Mouse (Mus musculus): Measurements from ENCODE around the gene Galk1. TPM values are rescaled to one million over a fixed set of nuclear protein-coding genes. Genes with fewer than 3 reads are reported as not detected.
"Not testable (repeated sequence)": the region's sequence is repeated elsewhere in the genome, so short reads cannot be mapped to it uniquely, and the experiment has no call there.

Galk1 gene
- polyA plus RNA-seq, 1 experiment from 2014 or later: 100 TPM

DNA sequence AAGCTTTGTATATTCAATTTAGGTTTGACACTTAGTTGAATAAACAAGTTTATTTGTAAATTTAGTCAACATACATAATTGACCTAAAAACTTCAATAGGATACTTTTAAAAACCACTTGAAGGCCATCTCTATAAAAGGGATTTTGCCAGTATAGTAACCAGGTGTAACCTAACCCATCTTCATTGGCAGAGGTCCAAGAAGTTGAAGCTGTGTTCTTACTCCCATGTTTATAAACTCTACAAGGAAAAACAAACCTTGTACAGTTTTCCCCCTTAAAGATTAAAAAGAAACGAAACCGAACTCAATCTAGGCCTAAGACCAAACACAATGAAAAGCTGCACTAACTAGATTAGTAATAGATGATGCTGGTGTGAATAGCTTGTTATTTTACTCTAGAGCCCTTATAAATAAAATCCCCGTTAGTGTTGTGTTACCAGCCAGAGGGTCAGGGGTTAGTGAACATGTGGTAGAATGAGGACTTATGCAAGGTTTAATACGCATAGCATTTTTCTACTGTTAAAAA is 9.8 kb upstream of the Galk1 start:
- in situ Hi-C loops (cut with MboI; ENCODE audit: low pct_unique_long_range_greater_than_20kb): no loop called here
- POLR2A ChIA-PET: interaction anchor here (0.8 to 1.7 kb wide), 6 partner anchors 8 to 220 kb away, joined by 3 to 5 read pairs (median 4); partner anchors contain the start of gene Unk
- no peak for TF ChIP-seq CTCF (IDR thresholded peaks at IDR 0.05)

DNA sequence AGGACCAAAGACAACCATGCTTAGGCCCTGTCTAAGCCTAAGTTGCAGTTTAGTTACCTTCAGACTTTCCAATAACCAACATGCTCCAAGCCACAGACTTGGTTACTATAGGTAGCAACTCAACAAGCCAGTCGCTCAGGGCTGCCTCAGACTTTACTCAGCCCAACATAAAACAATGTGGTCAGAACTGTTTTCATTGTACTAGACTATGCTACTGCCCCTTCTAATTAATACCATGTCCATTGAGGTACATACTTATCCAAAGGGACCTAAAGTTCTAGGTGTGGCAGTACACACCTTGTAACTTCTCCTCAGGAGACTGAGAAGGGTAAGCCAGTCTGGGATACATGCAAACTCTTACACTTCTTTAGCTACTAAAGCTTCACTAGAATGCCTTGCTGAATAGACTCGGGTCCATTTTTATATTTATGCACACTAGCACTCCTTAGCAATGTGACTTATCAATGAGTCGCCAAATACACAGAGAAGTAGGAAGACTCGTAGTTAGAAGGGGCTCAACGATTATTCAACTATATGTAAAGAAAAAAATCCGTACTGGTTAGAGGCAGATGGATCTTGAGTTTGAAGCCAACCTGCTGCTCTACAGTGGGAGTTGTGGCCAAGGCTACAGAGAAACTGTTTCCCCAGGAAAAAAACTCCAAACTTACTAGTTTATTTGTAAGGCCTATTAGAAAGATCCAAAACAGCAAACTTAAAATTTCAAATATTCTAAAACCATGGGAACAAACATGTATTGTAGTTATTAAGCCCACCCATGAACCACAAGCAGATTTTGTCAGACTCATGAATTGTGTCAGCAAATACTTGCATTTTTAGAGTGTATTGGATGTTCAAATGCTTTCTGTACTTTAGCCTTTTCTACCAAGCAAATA is 9.1 kb upstream of the Galk1 start:
- DNase-seq (ENCODE audit: low read depth, low spot score) (no peak), ATAC-seq (peak; percentile 13)
- POLR2A ChIA-PET: interaction anchor here (0.8 to 1.7 kb wide), 8 partner anchors 9 to 219 kb away, joined by 3 to 5 read pairs (median 4); partner anchors contain the start of gene Unk
- CTCF ChIA-PET: interaction anchor here (0.9 to 1.5 kb wide), 3 partner anchors 10 to 86 kb away, joined by 3 to 5 read pairs (median 3); no protein-coding TSS in a partner anchor
- in situ Hi-C loops (cut with MboI; ENCODE audit: low pct_unique_long_range_greater_than_20kb): no loop called here
- TF ChIP-seq CTCF (IDR thresholded peaks at IDR 0.05): no peak
- no peaks in the 10 kb centered on the region for H3K27me3 ChIP-seq

More for the DNA sequence above, 9.8 kb upstream of the Galk1 start:
- CTCF ChIA-PET: interaction anchor here (0.9 kb wide), 1 partner anchor 23 kb away, joined by 3 read pairs; no protein-coding TSS in a partner anchor
- no peaks in the 10 kb centered on the region for H3K27me3 ChIP-seq
- no peak for DNase-seq (ENCODE audit: low read depth, low spot score)
- ATAC-seq: no peak

DNA sequence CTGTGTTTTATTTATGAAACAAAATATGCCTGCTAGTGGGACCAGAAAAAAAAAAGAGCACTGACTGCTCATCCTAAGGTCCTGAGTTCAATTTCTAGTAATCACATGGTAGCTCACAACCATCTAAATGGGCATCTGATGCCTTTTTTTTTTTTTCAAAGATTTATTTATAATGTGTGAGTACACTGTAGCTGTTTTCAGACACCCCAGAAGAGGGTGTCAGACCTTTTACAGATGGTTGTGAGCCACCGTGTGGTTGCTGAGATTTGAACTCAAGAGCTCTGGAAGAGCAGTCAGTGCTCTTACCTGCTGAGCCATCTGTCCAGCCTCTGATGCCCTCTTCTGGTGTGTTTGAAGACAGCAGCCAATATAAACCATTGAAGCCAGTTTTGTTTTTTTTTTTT is 8.0 kb upstream of the Galk1 start:
- in situ Hi-C loops (cut with MboI; ENCODE audit: low pct_unique_long_range_greater_than_20kb): no loop called here
- no peaks in the 10 kb centered on the region for H3K27me3 ChIP-seq
- peak; percentile 69 for TF ChIP-seq CTCF (IDR thresholded peaks at IDR 0.05)
- no peak for DNase-seq (ENCODE audit: low read depth, low spot score)
- ChIA-PET CTCF (interaction anchor here (1.2 to 1.5 kb wide), 2 partner anchors 9 to 85 kb away, joined by 3 to 5 read pairs; no protein-coding TSS in a partner anchor), POLR2A (interaction anchor here (0.7 to 0.8 kb wide), 3 partner anchors 12 to 39 kb away, joined by 3 to 9 read pairs (median 4); no protein-coding TSS in a partner anchor)
- no peak for ATAC-seq

DNA sequence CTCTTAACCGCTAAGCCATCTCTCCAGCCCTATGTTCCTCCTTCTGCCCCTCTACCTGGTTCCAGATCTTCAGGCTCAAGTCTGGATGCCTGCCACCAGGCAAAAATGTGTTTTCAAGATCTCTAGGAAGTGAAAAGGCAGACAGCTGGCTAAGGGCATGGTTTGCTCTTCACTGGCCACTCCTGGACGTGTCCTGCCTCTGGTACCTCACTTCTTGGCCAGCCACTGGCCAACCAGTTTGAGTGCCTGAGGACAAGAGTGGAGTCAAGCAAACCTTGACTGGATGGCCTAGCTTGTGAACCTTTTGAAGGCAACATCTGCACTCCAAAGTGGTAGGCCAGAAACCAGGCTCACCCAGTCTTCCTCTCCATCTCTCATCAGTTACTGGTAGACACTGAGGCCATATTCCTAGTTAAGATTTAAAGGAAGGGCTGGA is 7.5 kb upstream of the Galk1 start:
- in situ Hi-C loops (cut with MboI; ENCODE audit: low pct_unique_long_range_greater_than_20kb): no loop called here
- DNase-seq (ENCODE audit: low read depth, low spot score) (no peak), ATAC-seq (peak; percentile 5)
- no peak for TF ChIP-seq CTCF (IDR thresholded peaks at IDR 0.05)
- ChIA-PET POLR2A (no interaction called here), CTCF (interaction anchor here (1.2 to 1.5 kb wide), 2 partner anchors 8 to 84 kb away, joined by 3 to 5 read pairs; no protein-coding TSS in a partner anchor)
- H3K27me3 ChIP-seq: no peaks in the 10 kb centered on the region

DNA sequence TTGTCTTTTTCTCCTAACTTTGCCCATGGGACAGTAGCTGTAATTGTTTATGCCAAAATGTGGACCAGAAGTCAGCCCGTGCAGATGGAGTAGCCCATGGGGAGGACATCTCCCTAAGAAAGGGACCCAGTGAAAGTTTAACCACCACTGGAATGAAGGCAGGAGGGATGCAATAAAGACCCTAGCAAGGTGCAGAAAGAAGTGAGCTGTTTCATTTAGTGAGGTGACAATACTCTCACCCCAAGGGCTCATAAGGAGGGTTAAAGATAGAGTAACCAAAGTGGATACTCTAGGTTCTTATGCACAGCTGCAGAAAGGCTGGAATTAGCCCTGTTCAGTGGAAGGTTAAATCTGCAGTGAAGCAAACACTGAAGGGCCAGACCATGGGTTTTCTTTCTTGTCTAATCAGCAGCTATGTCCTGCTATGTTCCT is 6.9 kb upstream of the Galk1 start:
- no peaks in the 10 kb centered on the region for H3K27me3 ChIP-seq
- POLR2A ChIA-PET: no interaction called here
- CTCF ChIA-PET: no interaction called here
- TF ChIP-seq CTCF (IDR thresholded peaks at IDR 0.05): no peak
- in situ Hi-C loops (cut with MboI; ENCODE audit: low pct_unique_long_range_greater_than_20kb): no loop called here
- ATAC-seq (peak; percentile 0), DNase-seq (ENCODE audit: low read depth, low spot score) (no peak)

DNA sequence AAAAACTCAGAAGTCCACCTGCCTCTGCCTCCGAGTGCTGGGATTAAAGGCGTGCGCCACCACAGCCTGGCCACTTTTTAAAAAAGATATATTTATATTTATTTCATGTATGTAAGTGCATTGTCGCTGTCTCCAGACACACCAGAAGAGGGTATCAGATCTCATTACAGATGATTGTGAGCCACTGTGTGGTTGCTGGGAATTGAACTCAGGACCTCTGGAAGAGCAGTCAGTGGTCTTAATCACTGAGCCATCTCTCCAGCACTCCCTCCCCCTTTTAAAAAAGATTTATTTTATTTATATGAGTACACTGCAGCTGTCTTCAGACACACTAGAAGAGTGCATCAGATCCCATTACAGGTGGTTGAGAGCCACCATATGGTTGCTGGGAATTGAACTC is 6.3 kb upstream of the Galk1 start:
- CTCF ChIA-PET; in situ Hi-C loops (cut with MboI; ENCODE audit: low pct_unique_long_range_greater_than_20kb); H3K27me3 ChIP-seq; POLR2A ChIA-PET; ATAC-seq; DNase-seq (ENCODE audit: low read depth, low spot score): not testable (repeated sequence)

DNA sequence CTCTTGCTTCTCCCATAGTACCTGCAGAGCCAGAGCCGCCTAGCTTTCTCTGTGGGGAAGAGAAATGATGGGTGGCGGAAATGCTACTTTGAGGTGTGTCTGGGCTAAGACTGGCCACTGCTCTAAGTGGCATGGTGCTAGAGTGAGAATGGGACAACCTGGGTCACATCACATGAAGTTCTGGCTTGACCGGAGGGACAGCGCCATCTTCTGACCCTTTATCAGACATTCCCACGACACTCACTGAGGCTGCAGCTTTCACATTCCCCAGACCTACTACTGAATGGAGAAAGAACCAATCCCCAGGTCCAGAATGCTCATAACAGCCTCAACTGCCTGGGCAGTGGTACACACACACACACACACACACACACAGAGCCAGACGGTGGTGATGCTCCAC is 5.6 kb upstream of the Galk1 start:
- H3K27me3 ChIP-seq: no peaks in the 10 kb centered on the region
- no peak for ATAC-seq
- DNase-seq (ENCODE audit: low read depth, low spot score): no peak
- no peak for TF ChIP-seq CTCF (IDR thresholded peaks at IDR 0.05)
- ChIA-PET CTCF (no interaction called here), POLR2A (no interaction called here)
- in situ Hi-C loops (cut with MboI; ENCODE audit: low pct_unique_long_range_greater_than_20kb): no loop called here

DNA sequence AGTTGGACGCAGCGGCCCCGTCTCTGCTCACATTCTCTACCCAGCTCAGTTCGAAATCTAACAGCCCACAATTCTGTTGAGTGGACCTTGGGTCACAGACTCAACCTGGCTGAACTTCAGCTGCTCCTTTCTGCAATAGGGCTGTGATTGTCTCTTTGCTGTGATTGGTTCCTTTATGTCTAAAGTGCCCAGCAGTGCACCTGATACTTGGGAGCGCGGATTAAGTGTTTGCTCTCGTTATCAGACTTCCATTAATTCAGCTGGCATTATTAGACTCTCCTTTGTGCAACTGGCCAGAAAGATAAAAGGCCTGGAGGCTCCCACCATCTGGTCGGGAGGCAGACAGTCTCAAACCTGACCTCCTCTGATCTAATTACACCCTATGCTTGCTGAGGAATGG is 2.3 kb upstream of the Galk1 start:
- in situ Hi-C loops (cut with MboI; ENCODE audit: low pct_unique_long_range_greater_than_20kb): no loop called here
- no peak for TF ChIP-seq CTCF (IDR thresholded peaks at IDR 0.05)
- POLR2A ChIA-PET: no interaction called here
- DNase-seq (ENCODE audit: low read depth, low spot score): no peak
- no peaks in the 10 kb centered on the region for H3K27me3 ChIP-seq
- CTCF ChIA-PET: interaction anchor here (0.8 kb wide), 1 partner anchor 75 kb away, joined by 3 read pairs; no protein-coding TSS in a partner anchor
- ATAC-seq: no peak

DNA sequence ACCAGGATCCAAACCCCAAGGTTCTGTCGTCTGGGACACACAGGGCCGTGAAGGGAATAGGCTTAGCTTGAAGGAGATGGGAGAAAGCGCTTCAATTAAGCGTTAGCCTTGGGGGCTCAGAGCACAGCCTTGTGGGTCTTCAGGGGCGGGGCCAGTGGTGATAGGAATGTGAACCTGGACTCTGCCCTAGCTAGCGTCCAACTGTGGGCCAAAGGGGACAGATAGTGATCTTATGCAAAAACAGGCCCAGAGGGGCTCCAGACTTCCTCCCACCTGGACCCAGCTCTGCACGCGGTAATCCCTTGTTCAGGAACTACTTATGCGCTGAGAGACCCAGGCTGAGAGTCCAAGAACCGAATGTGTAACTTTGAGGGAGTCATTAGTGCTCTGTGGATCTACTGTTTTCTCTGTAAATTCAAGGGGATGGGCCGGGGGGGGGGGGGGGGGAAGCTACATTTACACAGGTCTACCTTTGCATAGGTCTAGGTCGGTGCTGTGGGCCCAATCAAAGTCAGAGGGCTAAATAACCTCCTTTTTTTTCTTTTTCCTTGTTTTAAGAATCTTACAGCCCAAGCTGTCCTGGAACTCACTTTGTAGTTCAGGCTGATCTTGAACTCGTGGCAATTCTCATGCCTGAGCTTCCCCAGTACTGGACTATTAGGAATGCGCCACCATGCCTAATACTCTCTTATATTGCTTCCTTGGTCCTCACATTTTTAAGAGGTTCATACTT is 824 bp downstream of the Galk1 start:
- in situ Hi-C loops (cut with MboI; ENCODE audit: low pct_unique_long_range_greater_than_20kb): no loop called here
- H3K27me3 ChIP-seq: no peaks in the 10 kb centered on the region
- no peak for TF ChIP-seq CTCF (IDR thresholded peaks at IDR 0.05)
- ATAC-seq (no peak), DNase-seq (ENCODE audit: low read depth, low spot score) (no peak)
- ChIA-PET CTCF (interaction anchor here (1.0 to 1.2 kb wide), 2 partner anchors 9 to 68 kb away, joined by 3 to 5 read pairs; no protein-coding TSS in a partner anchor), POLR2A (no interaction called here)

DNA sequence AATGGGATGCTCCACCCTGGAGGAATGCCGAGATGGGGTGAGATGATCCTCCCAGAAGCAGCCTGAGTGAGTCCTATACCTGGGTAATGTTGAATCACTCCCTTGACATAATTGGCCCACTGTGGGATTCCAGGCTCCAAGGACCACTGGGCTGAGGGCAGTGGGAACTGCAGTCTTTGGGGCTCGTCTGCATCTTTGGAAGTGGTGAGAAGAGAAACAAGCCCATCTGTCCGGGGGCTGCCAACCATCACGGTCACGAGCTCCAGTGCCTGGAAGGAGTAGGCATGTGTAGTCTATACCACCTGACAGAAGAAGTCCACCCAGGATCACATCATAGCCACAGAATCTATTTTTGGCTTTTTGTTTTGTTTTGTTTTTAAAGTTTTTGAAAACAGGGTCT is 1.6 kb downstream of the Galk1 start:
- in situ Hi-C loops (cut with MboI; ENCODE audit: low pct_unique_long_range_greater_than_20kb): no loop called here
- ChIA-PET POLR2A (interaction anchor here (0.7 kb wide), 1 partner anchor 74 kb away, joined by 3 read pairs; no protein-coding TSS in a partner anchor), CTCF (no interaction called here)
- DNase-seq (ENCODE audit: low read depth, low spot score) (no peak), ATAC-seq (no peak)
- TF ChIP-seq CTCF (IDR thresholded peaks at IDR 0.05): no peak
- H3K27me3 ChIP-seq: no peaks in the 10 kb centered on the region
